Mouse (Mus musculus) kidney, embryonic 16.5 days (tissue): Measurements from ENCODE around the gene Pcnx4. TPM values are rescaled to one million over a fixed set of nuclear protein-coding genes. Genes with fewer than 3 reads are reported as not detected.

Source experiments
- polyA plus RNA-seq: library from polyadenylated mRNA; unstranded; fragments of >200 nt; fragmentation: Nextera tagmentation; extraction: Ambion mirVana; gene quantifications from 2 replicates; pipeline ENCODE4 v1.2.1, GENCODE M21; 2015

Gene Pcnx4
- polyA plus RNA-seq, 1 experiment from 2014 or later: 10.5 TPM

Other genes starting within 250 kb of the Pcnx4 start
- gene Rtn1, start 127.3 kb upstream of the Pcnx4 start, polyA plus RNA-seq: 9.4 and 15.4 TPM in 2 replicates
- gene Lrrc9, start 94.5 kb upstream of the Pcnx4 start, polyA plus RNA-seq: 0.20 and 0.55 TPM in 2 replicates
- not detected in 2 replicates for gene Gm4756, start 113.3 kb downstream of the Pcnx4 start, polyA plus RNA-seq
- gene Dhrs7, start 128.5 kb downstream of the Pcnx4 start, polyA plus RNA-seq: 12.1 and 13.7 TPM in 2 replicates
- gene Ppm1a, start 221.1 kb downstream of the Pcnx4 start, polyA plus RNA-seq: 17.4 and 25.3 TPM in 2 replicates